Mouse (Mus musculus) right cerebral cortex, postnatal 14 days (tissue): ENCODE measurements around the gene Cox8b.
A peak's percentile ranks its signal among the peaks of the same experiment; 100 is the strongest.

Source experiments
- DNase-seq: peaks from one replicate; pipeline ENCODE4 v3.0.0; 2022

Cox8b gene

GRCm38 (mm10) chr7:140900220-140900619, at the start of gene Cox8b:
Cox8b (minus strand) TSS chr7:140900446.
- no peak for DNase-seq

- DNase-seq = no peak
Observed at GRCm38 (mm10) chr7:140949255-140949654, 49.0 kb upstream of the Cox8b start.

- DNase-seq = no peak
Observed at GRCm38 (mm10) chr7:140948161-140948560, 47.9 kb upstream of the Cox8b start.

GRCm38 (mm10) chr7:140946980-140947379, 46.7 kb upstream of the Cox8b start:
- no peak for DNase-seq

GRCm38 (mm10) chr7:140946311-140946710, 46.1 kb upstream of the Cox8b start:
- no peak for DNase-seq

GRCm38 (mm10) chr7:140945247-140945646, 45.0 kb upstream of the Cox8b start:
- no peak for DNase-seq

GRCm38 (mm10) chr7:140944236-140944635, 44.0 kb upstream of the Cox8b start:
- no peak for DNase-seq

- no peak for DNase-seq
Observed at GRCm38 (mm10) chr7:140943356-140943755, 43.1 kb upstream of the Cox8b start.

GRCm38 (mm10) chr7:140942811-140943210, 42.6 kb upstream of the Cox8b start:
- no peak for DNase-seq

GRCm38 (mm10) chr7:140942341-140942740, 42.1 kb upstream of the Cox8b start:
- no peak for DNase-seq

- peak; percentile 66 for DNase-seq
Observed at GRCm38 (mm10) chr7:140941222-140942051, 41.2 kb upstream of the Cox8b start, which contains the start of gene Pgghg. Pgghg (plus strand) TSS chr7:140941391.

- DNase-seq = no peak
Observed at GRCm38 (mm10) chr7:140939669-140940171, 39.5 kb upstream of the Cox8b start.

GRCm38 (mm10) chr7:140938896-140939295, 38.6 kb upstream of the Cox8b start:
- DNase-seq = no peak

- DNase-seq = no peak
Observed at GRCm38 (mm10) chr7:140938436-140938835, 38.2 kb upstream of the Cox8b start.

- DNase-seq = no peak
Observed at GRCm38 (mm10) chr7:140927181-140927580, 26.9 kb upstream of the Cox8b start.

GRCm38 (mm10) chr7:140923070-140923775, 23.0 kb upstream of the Cox8b start:
- no peak for DNase-seq

GRCm38 (mm10) chr7:140922398-140923069, 22.3 kb upstream of the Cox8b start:
- peak; percentile 36 for DNase-seq

GRCm38 (mm10) chr7:140921225-140921975, 21.2 kb upstream of the Cox8b start:
- DNase-seq = no peak

GRCm38 (mm10) chr7:140920418-140921029, 20.3 kb upstream of the Cox8b start, which contains the start of gene Nlrp6:
Nlrp6 (plus strand) TSS chr7:140920902.
- no peak for DNase-seq

- no peak for DNase-seq
Observed at GRCm38 (mm10) chr7:140919911-140920310, 19.7 kb upstream of the Cox8b start.

- no peak for DNase-seq
Observed at GRCm38 (mm10) chr7:140914031-140914690, 13.9 kb upstream of the Cox8b start.
